Comparison of ENCODE assay signal across 8 mouse cellular contexts in genomic region chr10:98913961-98914809, GRCm38 (mm10). TPM values are rescaled to one million over a fixed set of nuclear protein-coding genes. Genes with fewer than 3 reads are reported as not detected.
DNase-seq lines count a peak whose midpoint lies in the region; ATAC-seq lines count a peak whose summit lies in the region.

TSS of gene Atp2b1 (plus strand) at chr10:98914406.

- H3K27me3 ChIP-seq in forebrain, embryonic 11.5 days (ENCODE audit: control insufficient read depth, insufficient read depth, low read length), result no peaks in the 10 kb centered on the region
- H3K27me3 ChIP-seq in heart, embryonic 16.5 days (ENCODE audit: control insufficient read depth, insufficient read depth, low read length), result no peaks in the 10 kb centered on the region
- H3K27me3 ChIP-seq in liver, embryonic 15.5 days, result no peaks in the 10 kb centered on the region
- H3K27me3 ChIP-seq in neural tube, embryonic 12.5 days (replicated peaks), result no peaks in the 10 kb centered on the region

- WGBS in forebrain, embryonic 11.5 days, result under 1% methylated on average over 91 of the region's 120 CpGs
- WGBS in heart, embryonic 16.5 days, result under 1% methylated on average over 82 of the region's 120 CpGs
- WGBS in liver, embryonic 15.5 days (ENCODE audit: insufficient replicate concordance), result under 1% methylated on average over 116 of the region's 120 CpGs
- WGBS in neural tube, embryonic 12.5 days, result under 1% methylated on average over 107 of the region's 120 CpGs

- H3K4me3 ChIP-seq in forebrain, embryonic 11.5 days (ENCODE audit: low read depth, low read length), result peak within 1 kb of the TSS; percentile 94
- peak within 1 kb of the TSS; percentile 97 for H3K4me3 ChIP-seq in heart, embryonic 16.5 days (ENCODE audit: low read length)
- H3K4me3 ChIP-seq in liver, embryonic 15.5 days (replicated peaks), result peak within 1 kb of the TSS; percentile 99
- peak within 1 kb of the TSS; percentile 97 for H3K4me3 ChIP-seq in neural tube, embryonic 12.5 days

- peak within 1 kb of the TSS; percentile 98 for H3K4me2 ChIP-seq in forebrain, embryonic 11.5 days (ENCODE audit: low read depth, low read length, severe bottlenecking)
- H3K4me2 ChIP-seq in heart, embryonic 16.5 days (ENCODE audit: low read depth, low read length), result peak within 1 kb of the TSS; percentile 93
- H3K4me2 ChIP-seq in liver, embryonic 15.5 days, result peak within 1 kb of the TSS; percentile 97
- H3K4me2 ChIP-seq in neural tube, embryonic 12.5 days (replicated peaks), result peak within 1 kb of the TSS; percentile 96

- H3K9ac ChIP-seq in forebrain, embryonic 11.5 days (ENCODE audit: low read length), result peak within 1 kb of the TSS; percentile 87
- H3K9ac ChIP-seq in heart, embryonic 16.5 days (ENCODE audit: low read length), result peak within 1 kb of the TSS; percentile 99
- peak within 1 kb of the TSS; percentile 97 for H3K9ac ChIP-seq in liver, embryonic 15.5 days
- H3K9ac ChIP-seq in neural tube, embryonic 12.5 days, result peak within 1 kb of the TSS; percentile 96

- ATAC-seq in forebrain, embryonic 11.5 days (replicated peaks; ENCODE audit: low FRiP score), result peak; percentile 92
- ATAC-seq in heart, embryonic 16.5 days (replicated peaks; ENCODE audit: extremely low read depth, insufficient read depth, low FRiP score), result peak; percentile 91
- ATAC-seq in liver, embryonic 15.5 days (ENCODE audit: insufficient read depth), result peak; percentile 87
- peak; percentile 93 for ATAC-seq in neural tube, embryonic 12.5 days (ENCODE audit: low FRiP score, low read depth)

- H3K4me1 ChIP-seq in forebrain, embryonic 11.5 days (replicated peaks; ENCODE audit: control insufficient read depth, insufficient read depth, low read length), result peaks cover 4% of the 10 kb centered on the region; the same call in 1 of the 2 replicates
- peaks cover 12% of the 10 kb centered on the region for H3K4me1 ChIP-seq in heart, embryonic 16.5 days (ENCODE audit: control insufficient read depth, insufficient read depth, low read length)
- H3K4me1 ChIP-seq in liver, embryonic 15.5 days (replicated peaks), result peaks cover 29% of the 10 kb centered on the region
- H3K4me1 ChIP-seq in neural tube, embryonic 12.5 days, result 0 out of 2 replicates have a peak, but pooled peaks cover 3% of the 10 kb centered on the region

- H3K27ac ChIP-seq in forebrain, embryonic 11.5 days (ENCODE audit: low read depth, low read length), result peak within 1 kb of the TSS; percentile 97
- peak within 1 kb of the TSS; percentile 100 for H3K27ac ChIP-seq in heart, embryonic 16.5 days (ENCODE audit: low read length)
- H3K27ac ChIP-seq in liver, embryonic 15.5 days (replicated peaks), result peak within 1 kb of the TSS; percentile 98
- H3K27ac ChIP-seq in neural tube, embryonic 12.5 days, result peak within 1 kb of the TSS; percentile 98

- no peaks in the 10 kb centered on the region for H3K36me3 ChIP-seq in forebrain, embryonic 11.5 days (ENCODE audit: control insufficient read depth, insufficient read depth, low read length)
- H3K36me3 ChIP-seq in heart, embryonic 16.5 days (ENCODE audit: control insufficient read depth, insufficient read depth), result no peaks in the 10 kb centered on the region
- H3K36me3 ChIP-seq in liver, embryonic 15.5 days (replicated peaks), result no peaks in the 10 kb centered on the region
- no peaks in the 10 kb centered on the region for H3K36me3 ChIP-seq in neural tube, embryonic 12.5 days

- peak; percentile 90 to 93 for DNase-seq in CD8-positive naive resting alpha-beta T cell, adult 2 months (ENCODE audit: low read depth in 2 of 2, low spot score in 2 of 2)
- DNase-seq in c-Kit-positive CD71-negative TER-119-negative erythroid progenitor cells, embryonic 14.5 days (ENCODE audit: low read depth), result peak; percentile 86
- peak; percentile 99 for DNase-seq in forebrain, embryonic 11.5 days (ENCODE audit: low spot score)
- DNase-seq in kidney, postnatal 36 days, result peak; percentile 96 to 97
- DNase-seq in telencephalon, adult 2 months (ENCODE audit: low read depth, low spot score), result peak; percentile 90

- H3K9me3 ChIP-seq in forebrain, embryonic 11.5 days (ENCODE audit: control insufficient read depth, low read length), result no peaks in the 10 kb centered on the region
- H3K9me3 ChIP-seq in heart, embryonic 16.5 days (replicated peaks; ENCODE audit: control insufficient read depth, low read length), result no peaks in the 10 kb centered on the region
- H3K9me3 ChIP-seq in liver, embryonic 15.5 days (replicated peaks), result no peaks in the 10 kb centered on the region
- no peaks in the 10 kb centered on the region for H3K9me3 ChIP-seq in neural tube, embryonic 12.5 days

RNA-seq across cellular contexts. Expression of gene Atp2b1, which starts in this region (rescaled TPM):
- 81.8 and 83.3 TPM in 2 replicates for polyA plus RNA-seq in forebrain, embryonic 11.5 days (2014; fragmentation: Nextera tagmentation; extraction: Ambion mirVana)
- polyA plus RNA-seq in heart, embryonic 16.5 days (2015; fragmentation: Nextera tagmentation; extraction: Ambion mirVana), result 88.5 and 93.9 TPM in 2 replicates
- 30.9 and 33.3 TPM in 2 replicates for polyA plus RNA-seq in liver, embryonic 15.5 days (2015; fragmentation: Nextera tagmentation; extraction: Ambion mirVana)
- 194 and 225 TPM in 2 replicates for polyA plus RNA-seq in neural tube, embryonic 12.5 days (2016; fragmentation: Nextera tagmentation; extraction: Ambion mirVana)

Comparison
In these comparisons a context has a peak if more than half of its experiments do, and no peak if none do; other contexts are left out.
1. Peak in every context shown above with its lines: DNase-seq, ATAC-seq, H3K4me3 ChIP-seq and H3K27ac ChIP-seq.